Mouse (Mus musculus): ENCODE data around the gene Gpr63.

DNA sequence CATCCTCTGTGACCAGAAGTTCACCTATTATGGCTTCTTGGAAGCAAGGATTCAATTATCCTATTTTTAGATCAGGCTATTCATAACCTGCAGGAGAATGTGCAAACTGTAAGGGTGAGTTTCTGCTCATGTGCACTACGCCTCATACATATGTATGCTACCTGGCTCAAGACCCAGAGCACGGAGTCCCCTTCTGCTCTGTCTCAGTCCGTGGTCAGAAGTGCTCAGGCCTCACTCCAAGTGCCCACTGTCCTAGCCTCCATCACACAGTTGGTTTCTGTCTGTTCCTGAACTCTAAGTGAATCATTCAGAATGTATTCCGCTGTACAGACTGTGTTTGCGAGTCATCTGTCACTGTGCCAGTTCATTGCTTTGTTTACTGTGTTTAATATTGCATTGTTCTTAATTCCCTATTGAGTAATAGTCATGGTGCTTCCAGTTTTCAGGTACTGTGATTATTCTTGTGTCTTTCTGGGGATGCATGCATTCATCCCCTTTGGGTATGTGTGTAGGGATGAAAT, 37.9 kb upstream of the Gpr63 start:
- TF ChIP-seq POLR2A (IDR thresholded peaks at IDR 0.05; ENCODE audit: insufficient read length, low read depth) (no peak), MYOD1 (IDR thresholded peaks at IDR 0.05; ENCODE audit: control insufficient read depth in 1 of 3, insufficient read length in 2 of 3, low read depth in 2 of 3) (no peak), MYOG (IDR thresholded peaks at IDR 0.05; ENCODE audit: control insufficient read depth in 1 of 3, insufficient read depth in 1 of 3, insufficient read length in 2 of 3, low read depth in 2 of 3) (no peak), SRF (IDR thresholded peaks at IDR 0.05; ENCODE audit: control insufficient read depth, insufficient read length, low read depth) (no peak), TCF12 (IDR thresholded peaks at IDR 0.05; ENCODE audit: insufficient read depth, poor library complexity, severe bottlenecking) (no peak), MAX (IDR thresholded peaks at IDR 0.05; ENCODE audit: low read depth) (no peak), TCF3 (IDR thresholded peaks at IDR 0.05; ENCODE audit: insufficient read length, low read depth) (no peak), E2F4 (IDR thresholded peaks at IDR 0.05; ENCODE audit: insufficient read depth) (no peak), REST (IDR thresholded peaks at IDR 0.05; ENCODE audit: insufficient read depth, insufficient read length) (no peak), CEBPB (IDR thresholded peaks at IDR 0.05; ENCODE audit: insufficient read depth, poor library complexity, severe bottlenecking) (no peak), USF1 (IDR thresholded peaks at IDR 0.05; ENCODE audit: low read depth) (no peak)

All from myocyte (in vitro differentiated cells).